Mouse (Mus musculus) limb, embryonic 11.5 days (tissue): ENCODE results near the gene Tomm40. TPM values are rescaled to one million over a fixed set of nuclear protein-coding genes. Genes with fewer than 3 reads are reported as not detected.
A peak's percentile ranks its signal among the peaks of the same experiment; 100 is the strongest.

ENCODE experiments used
- ATAC-seq: fragments of 200-750 bp; cut with Nextera tagmentation; 2 replicates; pipeline ENCODE4 v1.8.0; 2017; ENCODE audit warnings: low read depth; ENCODE audit not compliant: insufficient number of reproducible peaks, low FRiP score, low TSS enrichment
- DNase-seq: peaks from one replicate; pipeline ENCODE4 v3.0.0-alpha.2; 2015; ENCODE audit warnings: low spot score
- H3K27ac ChIP-seq: fragments of 300-500 bp; sonication (generic); replicated peaks from 2 replicates; pipeline ENCODE4 v1.5.1; 2014; ENCODE audit warnings: low read depth, mild to moderate bottlenecking, low read length
- H3K27me3 ChIP-seq: fragments of 300-500 bp; sonication (generic); 2 replicates; pipeline ENCODE4 v1.6.1; 2014; ENCODE audit warnings: mild to moderate bottlenecking, low read length, mixed read lengths; ENCODE audit not compliant: control insufficient read depth, insufficient read depth
- H3K36me3 ChIP-seq: fragments of 300-500 bp; sonication (generic); 2 replicates; pipeline ENCODE4 v1.6.1; 2014; ENCODE audit warnings: mild to moderate bottlenecking, low read length, moderate library complexity, mixed read lengths; ENCODE audit not compliant: control insufficient read depth, insufficient read depth
- H3K4me1 ChIP-seq: fragments of 300-500 bp; sonication (generic); 2 replicates; pipeline ENCODE4 v1.6.1; 2014; ENCODE audit warnings: low read length, mixed read lengths; ENCODE audit not compliant: control insufficient read depth, insufficient read depth
- H3K4me2 ChIP-seq: fragments of 300-500 bp; sonication (generic); 2 replicates; pipeline ENCODE4 v1.6.1; 2014; ENCODE audit warnings: low read depth, mild to moderate bottlenecking, moderate library complexity; ENCODE audit not compliant: severe bottlenecking
- H3K4me3 ChIP-seq: fragments of 300-500 bp; sonication (generic); 2 replicates; pipeline ENCODE4 v1.5.1; 2014; ENCODE audit warnings: low read depth, low read length
- H3K9ac ChIP-seq: fragments of 300-500 bp; sonication (generic); 2 replicates; pipeline ENCODE4 v1.6.1; 2014; ENCODE audit warnings: mild to moderate bottlenecking, low read length
- H3K9me3 ChIP-seq: fragments of 300-500 bp; sonication (generic); 2 replicates; pipeline ENCODE4 v1.6.1; 2016; ENCODE audit warnings: low read length; ENCODE audit not compliant: control insufficient read depth
- WGBS: fragments of 180-500 bp; shearing (Covaris S2); extraction: QIAGEN DNeasy Blood & Tissue Kit; methylation state at CpG from one replicate; pipeline ENCODE4 v1.1.7; 2014; 5-methylcytosine and 5-hydroxymethylcytosine counted together
- polyA plus RNA-seq: library from polyadenylated mRNA; unstranded; fragments of >200 nt; fragmentation: Nextera tagmentation; extraction: Ambion mirVana; gene quantifications from 2 replicates; pipeline ENCODE4 v1.2.1, GENCODE M21; 2014

The Tomm40 gene
- polyA plus RNA-seq, 1 experiment from 2014 or later: 163 TPM

- Histone ChIP-seq H3K4me3 (no peak overlapping the region), H3K4me1 (peaks cover 2% of the 10 kb centered on the region; the same call in 1 of the 2 replicates), H3K36me3 (peaks cover 8% of the 10 kb centered on the region; the same call in 1 of the 2 replicates), H3K27me3 (no peaks in the 10 kb centered on the region), H3K27ac (no peak overlapping the region), H3K9me3 (peaks cover 5% of the 10 kb centered on the region; the same call in 1 of the 2 replicates), H3K4me2 (no peak overlapping the region), H3K9ac (no peak overlapping the region)
- 93% methylated on average over 5 of the region's 5 CpGs for WGBS
- ATAC-seq (no peak), DNase-seq (no peak)
Observed at GRCm38 (mm10) chr7:19718297-19718952, 3.2 kb upstream of the Tomm40 start.

GRCm38 (mm10) chr7:19717346-19717745 is 2.1 kb upstream of the Tomm40 start:
- no peak overlapping the region for H3K4me3 ChIP-seq
- H3K27me3 ChIP-seq: no peaks in the 10 kb centered on the region
- 83% methylated on average over 4 of the region's 4 CpGs for WGBS
- no peak overlapping the region for H3K9ac ChIP-seq
- H3K9me3 ChIP-seq: peaks cover 5% of the 10 kb centered on the region; the same call in 1 of the 2 replicates
- no peak overlapping the region for H3K27ac ChIP-seq
- DNase-seq (no peak), ATAC-seq (no peak)
- H3K4me2 ChIP-seq: no peak overlapping the region
- H3K4me1 ChIP-seq: peaks cover 2% of the 10 kb centered on the region; the same call in 1 of the 2 replicates
- peaks cover 13% of the 10 kb centered on the region; the same call in 1 of the 2 replicates for H3K36me3 ChIP-seq

- no peak overlapping the region for H3K9ac ChIP-seq
Observed at GRCm38 (mm10) chr7:19716822-19717221, 1.6 kb upstream of the Tomm40 start.

GRCm38 (mm10) chr7:19716055-19716682 is 931 bp upstream of the Tomm40 start:
- 9% methylated on average over 18 of the region's 18 CpGs for WGBS
- Histone ChIP-seq H3K9ac (0 out of 2 replicates have a peak overlapping the region, but pooled peaks have one; percentile 2), H3K27ac (peak overlapping the region; percentile 65)

More at GRCm38 (mm10) chr7:19716822-19717221, 1.6 kb upstream of the Tomm40 start:
- H3K9me3 ChIP-seq: peaks cover 5% of the 10 kb centered on the region; the same call in 1 of the 2 replicates
- H3K4me2 ChIP-seq: peak overlapping the region; percentile 42; the same call in 1 of the 2 replicates
- H3K27ac ChIP-seq: peak overlapping the region; percentile 65; the same call in 1 of the 2 replicates
- 81% methylated on average over 2 of the region's 2 CpGs for WGBS
- H3K27me3 ChIP-seq: no peaks in the 10 kb centered on the region
- H3K4me1 ChIP-seq: peaks cover 2% of the 10 kb centered on the region; the same call in 1 of the 2 replicates
- no peak for DNase-seq
- ATAC-seq: no peak
- no peak overlapping the region for H3K4me3 ChIP-seq
- peaks cover 16% of the 10 kb centered on the region; the same call in 1 of the 2 replicates for H3K36me3 ChIP-seq

GRCm38 (mm10) chr7:19714836-19715235 is 402 bp downstream of the Tomm40 start:
- H3K27ac ChIP-seq: 0 out of 2 replicates have a peak overlapping the region, but pooled peaks have one; percentile 30
- peak overlapping the region; percentile 91 for H3K9ac ChIP-seq
- H3K36me3 ChIP-seq: peaks cover 23% of the 10 kb centered on the region
- H3K4me3 ChIP-seq: peak overlapping the region; percentile 99
- DNase-seq (peak; percentile 36), ATAC-seq (no peak)
- peaks cover 2% of the 10 kb centered on the region; the same call in 1 of the 2 replicates for H3K4me1 ChIP-seq
- under 1% methylated on average over 39 of the region's 39 CpGs for WGBS
- no peaks in the 10 kb centered on the region for H3K9me3 ChIP-seq
- H3K27me3 ChIP-seq: no peaks in the 10 kb centered on the region
- peak overlapping the region; percentile 90 for H3K4me2 ChIP-seq

More at GRCm38 (mm10) chr7:19716055-19716682, 931 bp upstream of the Tomm40 start:
- Histone ChIP-seq H3K4me1 (peaks cover 2% of the 10 kb centered on the region; the same call in 1 of the 2 replicates), H3K36me3 (peaks cover 19% of the 10 kb centered on the region; the same call in 1 of the 2 replicates), H3K9me3 (peaks cover 2% of the 10 kb centered on the region; the same call in 1 of the 2 replicates), H3K4me3 (peak overlapping the region; percentile 28), H3K27me3 (no peaks in the 10 kb centered on the region), H3K4me2 (peak overlapping the region; percentile 42)
- DNase-seq (no peak), ATAC-seq (no peak)

- Histone ChIP-seq H3K36me3 (peaks cover 21% of the 10 kb centered on the region), H3K4me1 (peaks cover 2% of the 10 kb centered on the region; the same call in 1 of the 2 replicates), H3K9me3 (no peaks in the 10 kb centered on the region), H3K9ac (no peak overlapping the region), H3K4me2 (no peak overlapping the region), H3K27me3 (no peaks in the 10 kb centered on the region), H3K27ac (no peak overlapping the region), H3K4me3 (no peak overlapping the region)
- ATAC-seq: no peak
- DNase-seq: no peak
- 91% methylated on average over 9 of the region's 9 CpGs for WGBS
Observed at GRCm38 (mm10) chr7:19713598-19713997, 1.6 kb downstream of the Tomm40 start.

GRCm38 (mm10) chr7:19713196-19713595 is 2.0 kb downstream of the Tomm40 start:
- Histone ChIP-seq H3K27ac (no peak overlapping the region), H3K27me3 (no peaks in the 10 kb centered on the region), H3K36me3 (peaks cover 21% of the 10 kb centered on the region), H3K4me2 (no peak overlapping the region), H3K4me1 (peaks cover 2% of the 10 kb centered on the region; the same call in 1 of the 2 replicates), H3K4me3 (no peak overlapping the region), H3K9ac (no peak overlapping the region), H3K9me3 (no peaks in the 10 kb centered on the region)
- ATAC-seq (no peak), DNase-seq (no peak)
- WGBS: 64% methylated on average over 4 of the region's 4 CpGs

- no peak overlapping the region for H3K4me3 ChIP-seq
- no peak overlapping the region for H3K4me2 ChIP-seq
- H3K9me3 ChIP-seq: no peaks in the 10 kb centered on the region
- peaks cover 26% of the 10 kb centered on the region for H3K36me3 ChIP-seq
- H3K27me3 ChIP-seq: no peaks in the 10 kb centered on the region
- 85% methylated on average over 4 of the region's 4 CpGs for WGBS
- no peak overlapping the region for H3K27ac ChIP-seq
- no peak for DNase-seq
- ATAC-seq: no peak
- peaks cover 2% of the 10 kb centered on the region; the same call in 1 of the 2 replicates for H3K4me1 ChIP-seq
- H3K9ac ChIP-seq: no peak overlapping the region
Observed at GRCm38 (mm10) chr7:19712414-19712813, 2.8 kb downstream of the Tomm40 start.
